Mouse (Mus musculus) brain, embryonic 14.5 days (tissue): ENCODE results near the gene Klf4. TPM values are rescaled to one million over a fixed set of nuclear protein-coding genes. Genes with fewer than 3 reads are reported as not detected.

ENCODE experiments used
- DNase-seq: peaks from one replicate; pipeline ENCODE4 v3.0.0-alpha.2; 2011; ENCODE audit warnings: low read depth
- CTCF ChIP-seq: fragments of 200-500 bp; IDR thresholded peaks from 2 replicates; pipeline ENCODE4 v1.5.1; 2012; ENCODE audit warnings: inconsistent platforms, mild to moderate bottlenecking, moderate library complexity, borderline replicate concordance; ENCODE audit not compliant: insufficient read depth, insufficient read length; ENCODE audit errors: extremely low read depth
- POLR2A ChIP-seq: fragments of 200-500 bp; IDR thresholded peaks from 2 replicates; pipeline ENCODE4 v1.6.1; 2012; ENCODE audit warnings: mild to moderate bottlenecking, inconsistent platforms, borderline replicate concordance; ENCODE audit not compliant: poor library complexity, insufficient read depth, insufficient read length, severe bottlenecking; ENCODE audit errors: extremely low read depth
- polyA plus RNA-seq: library from polyadenylated mRNA; depleted of rRNA; stranded (reverse); fragments of >200 nt; gene quantifications from 2 replicates; pipeline ENCODE4 v1.2.3, GENCODE M21; 2012; rRNA removed

Klf4 gene
- 4.6 and 7.5 TPM in 2 replicates for polyA plus RNA-seq

GRCm38 (mm10) chr4:55532407-55533195 is at the start of gene Klf4:
TSS of gene Klf4 (minus strand) at chr4:55532466.
- peak; percentile 97 for DNase-seq
- TF ChIP-seq CTCF: no peak
- peak; percentile 87 for TF ChIP-seq POLR2A

- DNase-seq: no peak
- TF ChIP-seq CTCF (no peak), POLR2A (no peak)
Measured at GRCm38 (mm10) chr4:55571432-55571831, 39.2 kb upstream of the Klf4 start.

DNA sequence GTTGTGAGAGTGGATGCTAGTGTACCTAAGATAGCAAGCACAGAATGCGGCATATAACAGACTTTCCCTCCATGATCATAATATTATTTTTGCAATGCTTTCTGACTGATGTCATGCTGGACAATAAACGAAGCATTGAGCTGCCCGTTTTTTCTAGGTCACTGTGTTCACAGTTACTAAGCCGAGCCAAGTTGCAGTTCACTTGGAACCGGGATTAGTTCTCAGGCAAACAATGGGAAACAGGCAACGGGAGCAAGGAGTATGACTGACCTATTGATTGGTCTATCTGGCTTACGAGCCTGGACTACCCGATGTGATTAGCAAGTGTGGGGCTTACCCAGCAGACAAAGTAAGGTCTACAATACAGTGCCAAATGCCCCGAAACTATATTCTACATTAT is 35.7 kb upstream of the Klf4 start:
- peak; percentile 24 for DNase-seq

DNA sequence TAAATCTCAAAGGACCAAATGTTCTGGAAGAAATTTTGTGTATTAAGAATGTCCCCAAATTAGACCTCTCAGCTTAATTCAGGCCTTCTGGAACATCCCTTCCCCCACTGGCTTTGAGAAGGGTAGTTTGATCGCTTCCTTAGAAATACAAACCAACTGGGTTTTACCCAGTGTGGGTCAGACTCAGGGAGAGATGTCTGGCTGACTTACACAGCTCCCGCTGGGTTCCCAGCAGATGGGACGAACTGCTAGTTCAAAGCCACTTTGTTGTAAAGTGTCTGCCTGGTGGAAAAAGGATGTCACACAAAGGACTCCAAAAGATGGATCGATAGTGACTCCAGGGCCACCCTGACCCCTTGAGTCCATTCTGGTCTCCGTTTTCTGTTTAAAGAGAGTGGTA is 35.3 kb upstream of the Klf4 start:
- peak; percentile 42 for DNase-seq
- no peak for TF ChIP-seq CTCF
- TF ChIP-seq POLR2A: no peak

More for the DNA sequence above, 35.7 kb upstream of the Klf4 start:
- TF ChIP-seq POLR2A (no peak), CTCF (no peak)

GRCm38 (mm10) chr4:55564317-55564716 is 32.1 kb upstream of the Klf4 start:
- no peak for DNase-seq
- no peak for TF ChIP-seq CTCF
- TF ChIP-seq POLR2A: no peak

GRCm38 (mm10) chr4:55563050-55563449 is 30.8 kb upstream of the Klf4 start:
- DNase-seq: peak; percentile 62
- TF ChIP-seq CTCF (no peak), POLR2A (no peak)

GRCm38 (mm10) chr4:55562062-55562461 is 29.8 kb upstream of the Klf4 start:
- no peak for TF ChIP-seq POLR2A
- TF ChIP-seq CTCF: no peak
- peak; percentile 80 for DNase-seq

- peak; percentile 64 for DNase-seq
- TF ChIP-seq POLR2A (no peak), CTCF (no peak)
Measured at GRCm38 (mm10) chr4:55546869-55547268, 14.6 kb upstream of the Klf4 start.

DNA sequence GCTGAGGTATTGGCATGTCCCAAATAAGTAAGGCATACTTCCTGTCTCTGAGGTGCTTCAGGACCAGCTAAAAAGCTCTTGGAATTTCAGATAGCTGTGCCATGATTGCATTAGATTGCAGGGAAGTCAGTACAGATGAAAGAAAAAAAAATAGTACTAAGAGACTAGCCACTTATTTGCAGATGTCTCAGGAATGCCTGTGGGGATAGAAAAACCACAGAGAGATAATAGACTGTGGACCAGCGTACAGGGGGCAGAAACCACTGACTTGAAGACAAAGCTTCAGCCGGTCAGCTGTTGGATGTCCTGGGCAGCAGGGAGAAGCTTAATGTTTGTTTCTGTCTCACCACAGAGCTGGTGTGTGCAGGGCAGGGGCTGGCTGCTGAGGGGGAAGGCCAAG is 10.5 kb upstream of the Klf4 start:
- no peak for DNase-seq
- TF ChIP-seq POLR2A: no peak
- TF ChIP-seq CTCF: no peak

DNA sequence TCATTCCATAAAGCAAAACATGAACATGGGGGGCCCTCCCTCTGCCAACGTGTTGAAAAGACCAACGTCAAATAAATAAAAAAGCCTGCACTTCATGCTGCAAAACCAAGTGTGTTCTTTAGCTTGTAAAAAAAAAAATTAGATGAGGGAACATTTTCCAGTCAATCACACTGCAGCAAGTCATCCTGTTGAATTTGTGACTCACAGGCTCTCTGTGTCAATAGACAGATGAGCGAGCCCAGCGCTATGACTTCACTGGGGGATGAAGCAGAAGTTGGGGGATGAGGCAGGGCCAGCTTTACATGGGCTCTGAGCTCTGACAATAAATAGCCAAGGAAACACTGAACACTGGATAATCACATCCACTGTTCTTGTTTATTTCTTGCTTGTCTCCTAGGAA is 9.4 kb upstream of the Klf4 start:
- no peak for DNase-seq
- no peak for TF ChIP-seq CTCF
- TF ChIP-seq POLR2A: no peak

GRCm38 (mm10) chr4:55541221-55541620 is 9.0 kb upstream of the Klf4 start:
- TF ChIP-seq CTCF (no peak), POLR2A (no peak)
- DNase-seq: no peak

DNA sequence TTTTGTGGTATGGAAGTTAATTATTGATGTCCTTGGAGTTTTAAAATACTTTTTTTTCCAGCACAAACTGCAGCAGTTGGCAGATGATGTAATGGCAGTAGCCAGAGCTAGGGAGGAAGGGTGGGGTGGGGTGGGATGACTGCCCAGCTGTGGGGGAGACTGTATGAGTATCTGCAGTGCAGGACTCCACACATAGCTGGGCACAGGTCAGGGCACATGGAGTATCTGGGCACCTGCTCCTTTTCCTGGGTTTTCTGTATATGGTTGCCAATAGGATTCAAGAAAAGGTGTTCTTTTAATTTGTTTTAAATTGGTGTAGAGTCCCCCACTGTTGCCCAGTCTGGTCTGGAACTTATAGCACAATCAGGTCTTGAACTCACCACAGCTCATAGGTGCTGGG is 2.7 kb upstream of the Klf4 start:
- no peak for TF ChIP-seq POLR2A
- TF ChIP-seq CTCF: no peak
- no peak for DNase-seq
